Mouse (Mus musculus) stomach, postnatal 0 days (tissue): Measurements from ENCODE around the gene Galntl6.

Experiments used
- CTCF ChIP-seq: IDR thresholded peaks from 2 replicates; pipeline ENCODE4 v1.5.1; 2016; ENCODE audit warnings: antibody characterized with exemption, low read depth, mild to moderate bottlenecking, moderate library complexity
- EP300 ChIP-seq: optimal IDR thresholded peaks from 2 replicates; pipeline ENCODE3; 2016; ENCODE audit warnings: antibody characterized with exemption

- TF ChIP-seq CTCF (no peak), EP300 (no peak)
Observed at GRCm38 (mm10) chr8:57816034-57816433, 1096.4 kb downstream of the Galntl6 start.
